Mouse (Mus musculus): Measurements from ENCODE around the gene Fam83g. TPM values are rescaled to one million over a fixed set of nuclear protein-coding genes. Genes with fewer than 3 reads are reported as not detected.

Fam83g gene
- 1.8 TPM for total RNA-seq (2023)

DNA sequence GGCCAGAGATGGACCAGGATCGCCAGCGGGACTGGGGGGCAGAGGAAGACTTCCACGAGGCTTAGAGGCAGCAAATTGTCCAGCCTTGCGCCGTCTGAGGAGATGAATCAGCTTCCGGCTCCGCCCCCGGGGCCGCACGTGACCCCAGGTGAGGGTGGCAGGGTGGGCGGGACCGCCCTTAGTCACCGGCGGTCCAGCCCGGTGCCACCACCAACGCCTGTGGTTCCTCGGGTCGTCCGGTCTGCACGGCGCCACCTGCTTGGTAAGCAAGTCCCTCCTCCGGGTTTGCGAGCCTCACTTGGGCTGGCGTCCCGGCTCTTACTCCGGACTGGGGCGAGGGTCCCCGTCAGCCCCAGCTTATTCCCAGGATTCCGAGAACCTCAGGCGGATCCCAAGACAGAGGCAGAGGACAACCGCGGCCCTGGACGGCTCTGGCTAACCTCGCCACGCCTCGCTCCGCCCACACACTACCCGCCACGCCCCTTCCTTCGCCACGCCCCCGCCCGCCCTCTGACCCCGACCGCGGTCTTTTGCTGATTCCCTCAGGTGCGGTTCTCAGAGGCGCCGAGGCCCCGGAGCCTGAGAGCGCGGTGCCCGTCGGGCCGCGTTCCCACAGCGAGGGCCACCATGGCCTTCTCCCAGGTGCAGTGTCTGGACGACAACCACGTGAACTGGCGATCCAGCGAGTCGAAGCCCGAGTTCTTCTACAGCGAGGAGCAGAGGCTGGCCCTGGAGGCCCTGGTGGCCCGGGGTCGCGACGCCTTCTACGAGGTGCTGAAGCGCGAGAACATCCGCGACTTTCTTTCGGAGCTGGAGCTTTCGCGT, at the start of gene Fam83g:
Gene Fam83g (plus strand): TSS at position 185 of the 825 bp plus-strand sequence.

DNA sequence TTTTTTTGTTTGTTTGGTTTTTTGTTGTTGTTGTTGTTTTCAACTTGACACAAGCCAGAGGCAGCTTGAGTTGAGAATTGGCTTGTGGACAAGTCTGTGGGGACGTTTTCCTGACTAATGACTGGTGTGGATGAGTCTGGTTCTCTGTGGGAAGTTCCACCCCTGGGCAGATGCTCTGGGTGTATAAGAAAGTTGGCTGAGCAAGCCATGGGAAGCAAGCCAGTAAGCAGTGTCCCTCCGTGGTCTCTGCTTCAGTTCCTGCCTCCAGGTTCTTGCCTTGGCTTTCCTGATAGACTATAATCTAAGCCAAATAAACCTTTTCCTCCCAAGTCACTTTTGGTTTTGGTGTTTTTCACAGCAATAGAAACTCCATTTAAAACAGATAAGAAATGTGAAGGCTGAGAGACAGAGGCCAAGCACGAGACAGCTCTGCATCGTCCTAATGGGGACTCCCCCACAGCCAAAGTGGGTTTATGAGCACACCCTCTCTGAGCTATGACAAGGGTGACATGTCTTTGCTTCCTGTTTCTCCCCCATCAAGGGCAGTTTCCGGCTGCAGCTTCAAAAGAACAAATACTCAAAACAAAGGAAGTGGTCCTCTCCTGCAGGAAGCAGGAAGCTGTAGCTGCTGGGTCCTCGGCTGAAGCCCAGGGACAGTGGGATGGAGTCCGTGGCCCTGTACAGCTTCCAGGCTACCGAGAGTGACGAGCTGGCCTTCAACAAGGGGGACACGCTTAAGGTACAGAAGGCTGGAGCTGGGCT, 31.0 kb upstream of the Fam83g start, which contains the start of gene Grap:
Gene Grap (plus strand): TSS at position 580 of the 762 bp plus-strand sequence.

DNA sequence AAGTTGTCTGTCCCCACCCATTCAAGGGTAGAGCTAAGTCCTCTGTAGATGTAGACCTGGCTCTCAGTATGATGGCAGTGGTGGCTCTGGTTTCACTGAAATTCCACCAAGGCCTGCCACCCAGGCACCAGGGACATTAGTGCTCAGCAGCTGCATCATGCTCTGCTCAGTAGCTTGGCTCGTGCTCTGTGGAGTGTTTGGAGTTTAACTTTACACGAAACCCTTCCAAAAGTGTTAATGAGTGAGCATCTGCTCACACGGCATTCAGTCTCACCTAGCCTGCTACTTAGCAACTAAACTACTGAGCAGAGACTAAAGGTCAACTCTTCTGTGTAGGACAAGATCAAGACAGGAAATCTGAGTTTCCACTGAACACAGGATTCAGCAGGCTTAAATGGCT, 36.7 kb downstream of the Fam83g start, which contains the start of gene Slc5a10:
Gene Slc5a10 (minus strand): TSS at position 191 of the 400 bp plus-strand sequence.

Other genes starting within 250 kb of the Fam83g start
- gene Rnf112, start 230.0 kb upstream of the Fam83g start, total RNA-seq (2023): not detected
- gene Mfap4, start 198.7 kb upstream of the Fam83g start, total RNA-seq (2023): not detected
- gene Mapk7, start 189.7 kb upstream of the Fam83g start, total RNA-seq (2023): 14.8 TPM
- gene B9d1, start 178.9 kb upstream of the Fam83g start, total RNA-seq (2023): not detected
- gene Epn2, start 104.4 kb upstream of the Fam83g start, total RNA-seq (2023): 0.41 TPM
- 175 TPM for gene Grap, start 30.8 kb upstream of the Fam83g start, total RNA-seq (2023)
- not detected for gene Slc5a10, start 36.7 kb downstream of the Fam83g start, total RNA-seq (2023)
- 34.9 TPM for gene Prpsap2, start 78.0 kb downstream of the Fam83g start, total RNA-seq (2023)
- gene Ulk2, start 171.0 kb downstream of the Fam83g start, total RNA-seq (2023): 26.8 TPM
- 58.5 TPM for gene Akap10, start 246.2 kb downstream of the Fam83g start, total RNA-seq (2023)